Mouse (Mus musculus) hematopoietic stem cell, adult 5-6 weeks (primary cell): ENCODE results near the gene Pgd. TPM values are rescaled to one million over a fixed set of nuclear protein-coding genes. Genes with fewer than 3 reads are reported as not detected.

Source experiments
- ATAC-seq, 2 experiments: fragments of 125-278 bp in 1 of 2; replicated peaks in 1 of 2; 2 replicates each; pipeline ENCODE4 v1.8.0; 2016 to 2017; ENCODE audit warnings: inconsistent platforms in 2 of 2, mild to moderate bottlenecking in 2 of 2, moderate number of reproducible peaks in 2 of 2, low read depth in 1 of 2, moderate TSS enrichment in 1 of 2; ENCODE audit not compliant: low FRiP score in 2 of 2, poor library complexity in 2 of 2, severe bottlenecking in 2 of 2, insufficient read depth in 1 of 2, low TSS enrichment in 1 of 2
- total RNA-seq: library from RNA; stranded (forward); fragments of 172-1452, 232-1000 nt; gene quantifications from 2 replicates; pipeline ENCODE4 v1.2.3, GENCODE M21; 2017

Pgd gene
- total RNA-seq, 1 experiment from 2014 or later, result 29.9 TPM

- no peak for ATAC-seq
These were observed 18.5 kb downstream of the Pgd start for GRCm38 (mm10) chr4:149148084-149148483.

GRCm38 (mm10) chr4:149147528-149147927, 19.0 kb downstream of the Pgd start:
- peak in 1 of 2 experiments; percentile 22; a peak in 1 of 4 replicates for ATAC-seq

GRCm38 (mm10) chr4:149145151-149145550, 21.4 kb downstream of the Pgd start:
- ATAC-seq, result no peak

- peak; percentile 89 to 91 for ATAC-seq
These were observed 22.1 kb downstream of the Pgd start for GRCm38 (mm10) chr4:149144459-149144858.

GRCm38 (mm10) chr4:149143594-149143993, 23.0 kb downstream of the Pgd start:
- 0 out of 4 replicates have a peak, but pooled peaks of 1 of the 2 experiments have one; percentile 29 for ATAC-seq

GRCm38 (mm10) chr4:149138515-149138914, 28.1 kb downstream of the Pgd start:
- no peak for ATAC-seq

GRCm38 (mm10) chr4:149136982-149137770, 29.4 kb downstream of the Pgd start, which contains the start of gene Cenps:
Gene Cenps (minus strand): TSS chr4:149137629.
- ATAC-seq, result peak; percentile 86 to 91

GRCm38 (mm10) chr4:149136116-149136850, 30.3 kb downstream of the Pgd start:
- ATAC-seq, result no peak

- no peak for ATAC-seq
These were observed 33.2 kb downstream of the Pgd start for GRCm38 (mm10) chr4:149133395-149133794.

- ATAC-seq, result no peak
These were observed 34.6 kb downstream of the Pgd start for GRCm38 (mm10) chr4:149131789-149132565.

GRCm38 (mm10) chr4:149131021-149131752, 35.4 kb downstream of the Pgd start:
- no peak for ATAC-seq

- ATAC-seq, result no peak
These were observed 38.1 kb downstream of the Pgd start for GRCm38 (mm10) chr4:149128467-149128866.

GRCm38 (mm10) chr4:149126663-149127062, 39.9 kb downstream of the Pgd start, which contains the start of gene Cort:
Gene Cort (minus strand): TSS chr4:149126763.
- no peak for ATAC-seq

GRCm38 (mm10) chr4:149126115-149126509, 40.5 kb downstream of the Pgd start:
- no peak for ATAC-seq

- no peak for ATAC-seq
These were observed 41.0 kb downstream of the Pgd start for GRCm38 (mm10) chr4:149125341-149126114.

- no peak for ATAC-seq
These were observed 43.1 kb downstream of the Pgd start for GRCm38 (mm10) chr4:149123432-149123831.
